Mouse (Mus musculus): ENCODE measurements around the gene Vdac2.

GRCm38 (mm10) chr14:21849524-21850418, 24.7 kb downstream of the Vdac2 start:
- no peak for TF ChIP-seq GATA1 (IDR thresholded peaks at IDR 0.05; ENCODE audit: borderline replicate concordance, low read length)
- no peak for TF ChIP-seq CTCF (IDR thresholded peaks at IDR 0.05; ENCODE audit: low read depth, low read length)
- TF ChIP-seq POLR2AphosphoS5 (IDR thresholded peaks at IDR 0.05; ENCODE audit: insufficient replicate concordance, low read depth, low read length) = no peak
